Mouse (Mus musculus): ENCODE data around the gene Pik3cg.

GRCm38 (mm10) chr12:32212702-32213101 is 4.2 kb upstream of the Pik3cg start:
- TF ChIP-seq POLR2A (IDR thresholded peaks at IDR 0.05; ENCODE audit: low read depth, low read length) (no peak), CTCF (IDR thresholded peaks at IDR 0.05; ENCODE audit: extremely low read depth, insufficient read length, insufficient replicate concordance, low read depth, low read length) (no peak)
